Mouse (Mus musculus) heart, adult 2 months (tissue): ENCODE measurements around the gene Mageh1. TPM values are rescaled to one million over a fixed set of nuclear protein-coding genes. Genes with fewer than 3 reads are reported as not detected.
"Not testable (repeated sequence)": the region's sequence is repeated elsewhere in the genome, so short reads cannot be mapped to it uniquely, and the experiment has no call there.

ENCODE experiments used
- DNase-seq, 2 experiments: peaks; one replicate each; pipeline ENCODE4 v3.0.0; 2021
- H3K27ac ChIP-seq: fragments of 200-600 bp; 2 replicates; pipeline ENCODE4 v1.8.1; 2022
- H3K27me3 ChIP-seq: fragments of 200-500 bp; 2 replicates; pipeline ENCODE4 v1.6.1; 2012; ENCODE audit warnings: mild to moderate bottlenecking, low read length, inconsistent platforms, mixed read lengths; ENCODE audit not compliant: control insufficient read depth, insufficient read depth
- H3K36me3 ChIP-seq: fragments of 200-500 bp; 2 replicates; pipeline ENCODE4 v1.6.1; 2012; ENCODE audit warnings: low read length, inconsistent platforms; ENCODE audit not compliant: control insufficient read depth, insufficient read depth
- H3K4me1 ChIP-seq: fragments of 200-500 bp; 2 replicates; pipeline ENCODE4 v1.6.1; 2011; ENCODE audit warnings: low read length; ENCODE audit not compliant: control insufficient read depth, insufficient read depth
- H3K4me3 ChIP-seq: fragments of 200-600 bp; 2 replicates; pipeline ENCODE4 v1.8.1; 2022
- H3K79me2 ChIP-seq: fragments of 200-500 bp; replicated peaks from 2 replicates; pipeline ENCODE4 v1.6.1; 2012; ENCODE audit warnings: mild to moderate bottlenecking, inconsistent platforms, low read length, moderate library complexity, mixed read lengths; ENCODE audit not compliant: control insufficient read depth, insufficient read depth
- H3K9ac ChIP-seq: fragments of 200-500 bp; 2 replicates; pipeline ENCODE4 v1.6.1; 2012; ENCODE audit warnings: low read depth, mild to moderate bottlenecking, control low read depth, inconsistent platforms, low read length, mixed read lengths
- CTCF ChIP-seq: fragments of 200-600 bp; IDR thresholded peaks from 2 replicates; pipeline ENCODE4 v1.8.1; 2022; ENCODE audit warnings: antibody characterized with exemption, mild to moderate bottlenecking, moderate library complexity
- EP300 ChIP-seq: fragments of 200-500 bp; IDR thresholded peaks from 2 replicates; pipeline ENCODE4 v1.6.1; 2011; ENCODE audit warnings: low read depth, low read length, control low read depth; ENCODE audit not compliant: insufficient read depth
- POLR2A ChIP-seq: fragments of 200-500 bp; IDR thresholded peaks from 2 replicates; pipeline ENCODE4 v1.6.1; 2011; ENCODE audit warnings: mild to moderate bottlenecking, low read depth, low read length, control low read depth; ENCODE audit not compliant: insufficient read depth
- WGBS: fragments of 180-500 bp; shearing (Covaris S2); methylation state at CpG from one replicate; pipeline ENCODE4 v1.1.7; 2018; 5-methylcytosine and 5-hydroxymethylcytosine counted together
- intact Hi-C: fragments of 180-260 bp; cut with DNase I; formaldehyde crosslinking; loops from one replicate; pipeline ENCODE4 v1.15.1; 2025
- long read RNA-seq: library from polyadenylated mRNA; stranded (forward); transcript quantifications from one replicate; pipeline ENCODE4 v2.0.0, GENCODE M21; 2021
- polyA plus RNA-seq: library from polyadenylated mRNA; depleted of rRNA; stranded (reverse); fragments of >200 nt; gene quantifications from 2 replicates; pipeline ENCODE4 v1.2.3, GENCODE M21; 2012; rRNA removed
- total RNA-seq, 2 experiments: library from RNA; stranded (reverse); gene quantifications; 2 replicates each; pipeline ENCODE4 v1.2.3; 2021

Mageh1 gene
- 10 to 100 TPM; 10.3 to 10.9 TPM for total RNA-seq
- 4.0 and 5.7 TPM in 2 replicates for polyA plus RNA-seq
- long read RNA-seq, partial matches to known transcripts = 0 of 4 reads
- long read RNA-seq, other reads (novel, unspliced or antisense) = 0 of 4 reads

DNA sequence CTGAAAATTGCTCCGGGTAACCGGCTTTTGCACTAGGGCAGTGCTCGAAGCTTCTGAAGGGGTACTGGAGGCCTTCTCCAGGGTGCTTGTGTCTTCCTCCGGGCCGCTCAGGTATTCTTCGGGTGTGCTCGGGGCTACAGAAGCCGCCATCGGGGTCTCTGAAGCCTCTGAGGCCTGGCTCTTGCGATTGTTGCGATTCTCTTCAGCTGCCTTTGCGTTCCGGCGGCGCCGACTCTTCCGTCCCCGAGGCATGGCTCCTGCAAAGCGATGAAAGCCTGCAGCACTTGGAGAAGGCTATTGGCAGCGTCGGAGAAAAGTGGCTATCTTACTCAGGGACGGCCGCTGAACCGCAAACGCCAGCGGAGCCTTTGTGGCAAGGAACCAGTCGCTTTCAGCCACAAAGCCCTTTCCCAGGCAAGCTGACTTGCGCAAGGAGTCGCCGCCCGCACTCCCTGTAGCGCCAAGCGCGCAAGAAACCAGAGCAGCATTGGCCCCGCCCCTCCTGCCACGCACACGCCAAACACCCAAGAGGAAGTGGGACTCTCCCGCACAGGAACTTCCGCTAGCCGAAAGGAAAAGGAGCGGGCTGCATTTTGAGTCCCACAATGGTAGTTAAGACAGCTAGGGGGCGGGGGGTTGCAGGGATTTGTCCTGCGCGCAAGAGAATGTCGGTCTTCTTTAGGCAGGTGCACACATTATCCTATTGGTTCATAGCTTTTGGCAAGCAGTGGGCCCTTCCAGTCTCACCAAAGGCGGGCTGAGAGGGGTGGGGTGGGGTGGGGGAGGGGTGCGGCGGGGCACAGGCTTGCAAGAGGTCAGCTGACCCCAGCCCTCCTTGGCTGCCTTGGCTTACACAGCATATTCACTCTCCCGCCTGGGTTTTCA is at the start of gene Mageh1:
TSS of gene Mageh1 (minus strand) at position 489 of the 885 bp plus-strand sequence.
- intact Hi-C loops = loop anchor here (2.0 kb wide), 1 partner anchor 29 kb away; no protein-coding TSS in a partner anchor
- H3K4me3 ChIP-seq = peak within 1 kb of the TSS; percentile 48
- no peaks in the 10 kb centered on the region for H3K36me3 ChIP-seq
- H3K79me2 ChIP-seq = no peaks in the 10 kb centered on the region
- no peaks in the 10 kb centered on the region for H3K4me1 ChIP-seq
- peak within 1 kb of the TSS; percentile 83 for H3K9ac ChIP-seq
- peak; percentile 76 to 84 for DNase-seq
- TF ChIP-seq CTCF (peak; percentile 18; the same call in 1 of the 2 replicates), POLR2A (peak; percentile 57), EP300 (no peak)
- peak within 1 kb of the TSS; percentile 63 for H3K27ac ChIP-seq
- H3K27me3 ChIP-seq = no peaks in the 10 kb centered on the region
- WGBS = 14% methylated on average over 49 of the region's 49 CpGs

DNA sequence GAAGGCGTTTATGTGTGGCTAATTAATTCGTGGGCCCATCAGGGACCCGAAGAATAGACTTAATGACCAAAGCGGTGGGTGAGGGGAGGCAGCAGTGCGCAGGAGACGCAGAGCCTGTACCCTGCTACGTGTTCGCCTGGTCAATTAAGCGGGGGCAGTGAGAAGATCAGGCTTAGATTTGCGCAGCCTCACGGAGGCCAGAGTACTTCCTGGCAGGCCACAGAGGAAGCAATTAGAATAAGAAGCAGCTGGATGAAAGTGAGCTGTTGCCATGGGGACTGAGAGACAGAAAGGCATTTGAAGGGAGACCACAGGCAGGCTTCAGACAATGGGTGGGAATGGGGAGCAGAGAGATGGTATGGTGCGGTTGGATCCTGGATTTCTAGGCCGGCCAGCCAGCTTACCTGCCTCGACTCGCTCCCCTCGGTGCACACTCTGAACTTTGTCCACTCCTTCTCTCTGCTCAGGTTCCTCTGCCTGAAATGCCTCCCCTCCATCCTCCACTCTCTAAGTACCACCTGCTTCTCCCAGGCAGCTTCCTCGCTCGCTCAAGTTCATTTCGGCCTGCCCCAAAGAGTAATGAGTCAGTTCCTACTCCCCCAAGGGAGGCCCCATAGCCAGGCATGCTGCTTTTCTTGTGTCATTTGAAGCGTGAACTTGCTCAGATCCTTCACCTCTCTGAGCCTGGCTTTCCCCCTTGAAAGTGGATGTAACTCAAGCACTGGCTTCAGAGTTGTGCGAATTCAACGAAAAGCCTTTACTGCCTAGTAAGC is 783 bp upstream of the Mageh1 start:
- not testable (repeated sequence) for H3K9ac ChIP-seq, DNase-seq, H3K79me2 ChIP-seq, H3K4me3 ChIP-seq, H3K36me3 ChIP-seq, H3K27ac ChIP-seq, H3K27me3 ChIP-seq, H3K4me1 ChIP-seq
- intact Hi-C loops = loop anchor here (2.0 kb wide), 1 partner anchor 29 kb away; no protein-coding TSS in a partner anchor
- WGBS = 45% methylated on average over 8 of the region's 22 CpGs

- H3K9ac ChIP-seq, intact Hi-C loops: not testable (repeated sequence)
These were observed 5.8 kb downstream of the Mageh1 start for GRCm38 (mm10) chrX:153031547-153031946.

DNA sequence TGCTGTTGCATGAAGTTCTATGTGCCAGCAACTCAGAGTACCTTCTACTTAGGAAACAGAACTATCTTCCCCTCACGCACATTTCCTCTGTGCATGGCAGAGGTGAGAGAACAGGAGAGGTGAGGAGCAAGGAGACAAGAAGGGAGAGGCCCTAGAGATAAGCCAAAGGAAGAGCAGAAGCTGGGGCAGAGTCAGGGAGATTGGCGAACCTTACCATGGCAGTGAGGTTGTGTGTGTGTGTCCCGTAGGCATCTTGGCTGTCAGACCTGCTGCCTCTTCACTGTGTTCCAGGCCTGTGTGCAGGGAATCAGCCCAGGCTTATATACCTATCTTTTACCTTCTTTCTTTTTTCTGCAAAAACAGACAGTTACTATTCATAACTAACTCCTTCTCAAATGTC is 11.7 kb downstream of the Mageh1 start:
- intact Hi-C loops, H3K27me3 ChIP-seq, H3K79me2 ChIP-seq, DNase-seq, H3K9ac ChIP-seq, H3K27ac ChIP-seq, H3K4me3 ChIP-seq, H3K36me3 ChIP-seq, H3K4me1 ChIP-seq: not testable (repeated sequence)
- 72% methylated on average over 3 of the region's 3 CpGs for WGBS

More at GRCm38 (mm10) chrX:153031547-153031946, 5.8 kb downstream of the Mageh1 start:
- H3K27me3 ChIP-seq, H3K79me2 ChIP-seq, H3K27ac ChIP-seq, H3K36me3 ChIP-seq, H3K4me3 ChIP-seq, DNase-seq, H3K4me1 ChIP-seq: not testable (repeated sequence)

- H3K4me1 ChIP-seq, H3K4me3 ChIP-seq, intact Hi-C loops, H3K27ac ChIP-seq, H3K9ac ChIP-seq, H3K27me3 ChIP-seq, DNase-seq, H3K79me2 ChIP-seq, H3K36me3 ChIP-seq: not testable (repeated sequence)
- no CpG with 5 or more reads among the region's 3 CpGs for WGBS
These were observed 12.1 kb downstream of the Mageh1 start for GRCm38 (mm10) chrX:153025255-153025654.

GRCm38 (mm10) chrX:153007685-153008047 is 29.7 kb downstream of the Mageh1 start:
- Histone ChIP-seq H3K79me2 (no peaks in the 10 kb centered on the region), H3K27ac (no peak overlapping the region), H3K27me3 (no peaks in the 10 kb centered on the region), H3K9ac (no peak overlapping the region; the same call in 1 of the 2 replicates), H3K4me3 (peak overlapping the region; percentile 57), H3K36me3 (no peaks in the 10 kb centered on the region), H3K4me1 (no peaks in the 10 kb centered on the region)
- no peak for DNase-seq
- 30% methylated on average over 9 of the region's 9 CpGs for WGBS
- TF ChIP-seq CTCF = no peak
- TF ChIP-seq POLR2A = no peak
- no peak for TF ChIP-seq EP300
- intact Hi-C loops = loop anchor here (2.0 kb wide), 1 partner anchor 29 kb away; the partner anchor contains the start of gene Mageh1
